Mouse (Mus musculus) right cerebral cortex, adult 2 months (tissue): ENCODE results near the gene Tubd1.

Experiments
- DNase-seq, 2 experiments: peaks; one replicate each; pipeline ENCODE4 v3.0.0; 2021 to 2022; ENCODE audit warnings: low spot score in 2 of 2

Tubd1 gene

GRCm38 (mm10) chr11:86599378-86600208 is 54.8 kb downstream of the Tubd1 start:
- DNase-seq, result no peak

- no peak for DNase-seq
Measured at GRCm38 (mm10) chr11:86600209-86600557, 55.4 kb downstream of the Tubd1 start.

- no peak for DNase-seq
Measured at GRCm38 (mm10) chr11:86602116-86602515, 57.3 kb downstream of the Tubd1 start.

- DNase-seq, result no peak
Measured at GRCm38 (mm10) chr11:86603719-86604118, 58.9 kb downstream of the Tubd1 start.

GRCm38 (mm10) chr11:86604289-86604688 is 59.5 kb downstream of the Tubd1 start:
- DNase-seq, result no peak

GRCm38 (mm10) chr11:86604732-86605520 is 60.1 kb downstream of the Tubd1 start:
- DNase-seq, result no peak

GRCm38 (mm10) chr11:86606621-86607339 is 62.0 kb downstream of the Tubd1 start:
- DNase-seq, result no peak

- DNase-seq, result no peak
Measured at GRCm38 (mm10) chr11:86607808-86608350, 63.1 kb downstream of the Tubd1 start.

- no peak for DNase-seq
Measured at GRCm38 (mm10) chr11:86610239-86610638, 65.4 kb downstream of the Tubd1 start.

- DNase-seq, result no peak
Measured at GRCm38 (mm10) chr11:86611991-86612390, 67.2 kb downstream of the Tubd1 start.

- peak; percentile 11 to 18 for DNase-seq
Measured at GRCm38 (mm10) chr11:86614056-86614530, 69.3 kb downstream of the Tubd1 start.

GRCm38 (mm10) chr11:86614607-86615006 is 69.8 kb downstream of the Tubd1 start:
- DNase-seq, result no peak
